Mouse (Mus musculus): ENCODE measurements around the gene Ano6. TPM values are rescaled to one million over a fixed set of nuclear protein-coding genes. Genes with fewer than 3 reads are reported as not detected.

The Ano6 gene
- total RNA-seq, 2 experiments from 2014 or later: 20.7 to 23.9 TPM

- DNase-seq (ENCODE audit: extremely low spot score in 1 of 2, low spot score in 1 of 2): no peak
Measured at GRCm38 (mm10) chr15:95964251-95964561, 173.6 kb downstream of the Ano6 start.

- DNase-seq (ENCODE audit: extremely low spot score in 1 of 2, low spot score in 1 of 2): no peak
Measured at GRCm38 (mm10) chr15:95966979-95967378, 176.3 kb downstream of the Ano6 start.

- no peak for DNase-seq (ENCODE audit: extremely low spot score in 1 of 2, low spot score in 1 of 2)
Measured at GRCm38 (mm10) chr15:95967516-95968196, 177.0 kb downstream of the Ano6 start.

GRCm38 (mm10) chr15:95969596-95969995 is 179.0 kb downstream of the Ano6 start:
- no peak for DNase-seq (ENCODE audit: extremely low spot score in 1 of 2, low spot score in 1 of 2)

- no peak for DNase-seq (ENCODE audit: extremely low spot score in 1 of 2, low spot score in 1 of 2)
Measured at GRCm38 (mm10) chr15:95970176-95970575, 179.5 kb downstream of the Ano6 start.

- no peak for DNase-seq (ENCODE audit: extremely low spot score in 1 of 2, low spot score in 1 of 2)
Measured at GRCm38 (mm10) chr15:95970691-95971090, 180.0 kb downstream of the Ano6 start.

GRCm38 (mm10) chr15:95971302-95971701 is 180.7 kb downstream of the Ano6 start:
- no peak for DNase-seq (ENCODE audit: extremely low spot score in 1 of 2, low spot score in 1 of 2)

GRCm38 (mm10) chr15:95972156-95972555 is 181.5 kb downstream of the Ano6 start:
- DNase-seq (ENCODE audit: extremely low spot score in 1 of 2, low spot score in 1 of 2): no peak

GRCm38 (mm10) chr15:95972621-95973020 is 182.0 kb downstream of the Ano6 start:
- no peak for DNase-seq (ENCODE audit: extremely low spot score in 1 of 2, low spot score in 1 of 2)

- DNase-seq (ENCODE audit: extremely low spot score in 1 of 2, low spot score in 1 of 2): no peak
Measured at GRCm38 (mm10) chr15:95974021-95974597, 183.5 kb downstream of the Ano6 start.

GRCm38 (mm10) chr15:95976156-95976876 is 185.7 kb downstream of the Ano6 start:
- DNase-seq (ENCODE audit: extremely low spot score in 1 of 2, low spot score in 1 of 2): no peak

- no peak for DNase-seq (ENCODE audit: extremely low spot score in 1 of 2, low spot score in 1 of 2)
Measured at GRCm38 (mm10) chr15:95977169-95977938, 186.7 kb downstream of the Ano6 start.

GRCm38 (mm10) chr15:95977939-95978252 is 187.3 kb downstream of the Ano6 start:
- no peak for DNase-seq (ENCODE audit: extremely low spot score in 1 of 2, low spot score in 1 of 2)

- no peak for DNase-seq (ENCODE audit: extremely low spot score in 1 of 2, low spot score in 1 of 2)
Measured at GRCm38 (mm10) chr15:95980641-95981040, 190.0 kb downstream of the Ano6 start.

- no peak for DNase-seq (ENCODE audit: extremely low spot score in 1 of 2, low spot score in 1 of 2)
Measured at GRCm38 (mm10) chr15:95987916-95988315, 197.3 kb downstream of the Ano6 start.

- DNase-seq (ENCODE audit: extremely low spot score in 1 of 2, low spot score in 1 of 2): no peak
Measured at GRCm38 (mm10) chr15:95989496-95990124, 199.0 kb downstream of the Ano6 start.

GRCm38 (mm10) chr15:96002958-96003601 is 212.4 kb downstream of the Ano6 start:
- no peak for DNase-seq (ENCODE audit: extremely low spot score in 1 of 2, low spot score in 1 of 2)

- DNase-seq (ENCODE audit: extremely low spot score in 1 of 2, low spot score in 1 of 2): no peak
Measured at GRCm38 (mm10) chr15:96011640-96012390, 221.2 kb downstream of the Ano6 start.

GRCm38 (mm10) chr15:96012391-96012775 is 221.7 kb downstream of the Ano6 start:
- peak in 1 of 2 experiments; percentile 14 for DNase-seq (ENCODE audit: extremely low spot score in 1 of 2, low spot score in 1 of 2)

GRCm38 (mm10) chr15:96014501-96014900 is 223.9 kb downstream of the Ano6 start:
- no peak for DNase-seq (ENCODE audit: extremely low spot score in 1 of 2, low spot score in 1 of 2)

Data from layer of hippocampus, postnatal 25 days (tissue).